In the genomic region with DNA sequence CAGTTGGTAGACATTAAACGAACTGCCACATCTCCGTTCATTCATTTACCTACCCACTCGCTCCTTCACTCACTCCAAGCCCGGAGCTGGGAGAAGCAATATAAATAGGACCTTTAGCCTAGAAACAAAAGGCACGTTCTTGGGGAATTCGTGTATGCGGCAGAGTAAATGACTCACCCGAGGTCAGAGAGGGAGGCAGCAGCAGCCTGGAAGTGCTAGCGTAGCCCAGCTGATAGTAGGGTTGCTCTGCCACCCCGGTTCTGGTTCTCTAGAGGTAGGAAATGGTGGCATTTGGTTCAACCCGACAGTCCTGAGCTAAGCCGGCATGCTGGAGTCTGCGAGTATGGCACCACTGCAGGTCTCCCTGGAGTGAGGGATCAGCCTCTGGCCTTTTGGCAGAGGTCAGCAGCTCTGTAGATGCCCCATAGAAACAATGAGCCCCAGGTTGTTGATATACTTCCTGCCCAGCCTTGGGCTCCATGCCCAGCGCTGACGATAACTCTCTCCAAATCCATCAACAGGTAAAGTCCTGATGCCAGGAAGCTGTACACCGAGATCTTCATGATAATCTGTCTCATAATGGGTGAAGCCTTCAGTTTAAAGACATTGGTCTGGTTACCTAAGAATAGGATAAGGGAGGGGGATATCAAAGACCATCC, we compare ENCODE assay signal across 15 mouse cellular contexts.
DNase-seq lines count a peak whose midpoint lies in the region; ATAC-seq and TF ChIP-seq lines count a peak whose summit lies in the region.
"Had no signal": no experiment of that assay in that cellular context is flagged by ENCODE, and none has a peak within 500 bp of the region (broad histone marks: within the 10 kb centered on the region; RNA-seq: fewer than 3 reads in every experiment).

No protein-coding gene starts in this region.

- DNase-seq in kidney, adult 11 months: peak; percentile 10
- DNase-seq in kidney, adult 9 months: no peak
- peak; percentile 13 for DNase-seq in urinary bladder, postnatal 25 days (ENCODE audit: low spot score)
- no peak for DNase-seq in urinary bladder, adult 18-20 months (ENCODE audit: low spot score in 2 of 2)
- DNase-seq in lung, postnatal 25 days (ENCODE audit: low spot score): peak; percentile 9
- DNase-seq in layer of hippocampus, postnatal 10 days (ENCODE audit: low spot score in 2 of 2): no peak
- DNase-seq in hindbrain, postnatal 0 days (ENCODE audit: low spot score): no peak
- DNase-seq: heart, postnatal 36 days; right cerebral cortex, postnatal 4 days; thymus, postnatal 36 days had no signal

- H3K36me3 ChIP-seq in hindbrain, postnatal 0 days (ENCODE audit: insufficient read depth, low read length): no peaks in the 10 kb centered on the region
- H3K36me3 ChIP-seq: embryonic facial prominence, embryonic 15.5 days; heart, embryonic 10.5 days; limb, embryonic 15.5 days; midbrain, embryonic 13.5 days had no signal

- no peak overlapping the region for H3K27ac ChIP-seq in hindbrain, postnatal 0 days
- H3K27ac ChIP-seq: embryonic facial prominence, embryonic 15.5 days; forebrain, embryonic 13.5 days; heart, embryonic 10.5 days; limb, embryonic 15.5 days; midbrain, embryonic 13.5 days had no signal

- no peak overlapping the region for H3K4me3 ChIP-seq in hindbrain, postnatal 0 days (ENCODE audit: low read length)
- H3K4me3 ChIP-seq: embryonic facial prominence, embryonic 15.5 days; forebrain, embryonic 13.5 days; heart, embryonic 10.5 days; limb, embryonic 15.5 days; midbrain, embryonic 13.5 days had no signal

- no peak for ATAC-seq in hindbrain, postnatal 0 days
- ATAC-seq: forebrain, embryonic 13.5 days; midbrain, embryonic 13.5 days had no signal

- H3K27me3 ChIP-seq in hindbrain, postnatal 0 days (ENCODE audit: insufficient read depth, low read length): no peaks in the 10 kb centered on the region
- H3K27me3 ChIP-seq: embryonic facial prominence, embryonic 15.5 days; limb, embryonic 15.5 days had no signal

- H3K9ac ChIP-seq in hindbrain, postnatal 0 days (replicated peaks; ENCODE audit: low read length): no peak overlapping the region
- H3K9ac ChIP-seq: embryonic facial prominence, embryonic 15.5 days; forebrain, embryonic 13.5 days; limb, embryonic 15.5 days; midbrain, embryonic 13.5 days had no signal

- WGBS in hindbrain, postnatal 0 days: 73% methylated on average over 16 of the region's 16 CpGs

- no peak overlapping the region for H3K4me2 ChIP-seq in hindbrain, postnatal 0 days (ENCODE audit: low read depth, low read length)
- H3K4me2 ChIP-seq: embryonic facial prominence, embryonic 15.5 days; forebrain, embryonic 13.5 days; limb, embryonic 15.5 days; midbrain, embryonic 13.5 days had no signal

- TF ChIP-seq CTCF in hindbrain, postnatal 0 days (IDR thresholded peaks at IDR 0.05; ENCODE audit: low read depth): no peak

- no peaks in the 10 kb centered on the region for H3K9me3 ChIP-seq in hindbrain, postnatal 0 days (ENCODE audit: low read length)
- H3K9me3 ChIP-seq: embryonic facial prominence, embryonic 15.5 days; forebrain, embryonic 13.5 days; heart, embryonic 10.5 days; limb, embryonic 15.5 days had no signal

- 0 out of 2 replicates have a peak, but pooled peaks cover 5% of the 10 kb centered on the region for H3K4me1 ChIP-seq in hindbrain, postnatal 0 days (ENCODE audit: insufficient read depth, low read length)
- H3K4me1 ChIP-seq: limb, embryonic 15.5 days had no signal

Comparison
In these comparisons a context has a peak if more than half of its experiments do, and no peak if none do; other contexts are left out.
1. DNase-seq: peak in kidney, adult 11 months (single experiment), urinary bladder, postnatal 25 days (single experiment) and lung, postnatal 25 days (single experiment); none in kidney, adult 9 months (single experiment), urinary bladder, adult 18-20 months (0 of 2), layer of hippocampus, postnatal 10 days (0 of 2) and hindbrain, postnatal 0 days (single experiment).